ENCODE assay signal across 8 mouse cellular contexts in the genomic region with DNA sequence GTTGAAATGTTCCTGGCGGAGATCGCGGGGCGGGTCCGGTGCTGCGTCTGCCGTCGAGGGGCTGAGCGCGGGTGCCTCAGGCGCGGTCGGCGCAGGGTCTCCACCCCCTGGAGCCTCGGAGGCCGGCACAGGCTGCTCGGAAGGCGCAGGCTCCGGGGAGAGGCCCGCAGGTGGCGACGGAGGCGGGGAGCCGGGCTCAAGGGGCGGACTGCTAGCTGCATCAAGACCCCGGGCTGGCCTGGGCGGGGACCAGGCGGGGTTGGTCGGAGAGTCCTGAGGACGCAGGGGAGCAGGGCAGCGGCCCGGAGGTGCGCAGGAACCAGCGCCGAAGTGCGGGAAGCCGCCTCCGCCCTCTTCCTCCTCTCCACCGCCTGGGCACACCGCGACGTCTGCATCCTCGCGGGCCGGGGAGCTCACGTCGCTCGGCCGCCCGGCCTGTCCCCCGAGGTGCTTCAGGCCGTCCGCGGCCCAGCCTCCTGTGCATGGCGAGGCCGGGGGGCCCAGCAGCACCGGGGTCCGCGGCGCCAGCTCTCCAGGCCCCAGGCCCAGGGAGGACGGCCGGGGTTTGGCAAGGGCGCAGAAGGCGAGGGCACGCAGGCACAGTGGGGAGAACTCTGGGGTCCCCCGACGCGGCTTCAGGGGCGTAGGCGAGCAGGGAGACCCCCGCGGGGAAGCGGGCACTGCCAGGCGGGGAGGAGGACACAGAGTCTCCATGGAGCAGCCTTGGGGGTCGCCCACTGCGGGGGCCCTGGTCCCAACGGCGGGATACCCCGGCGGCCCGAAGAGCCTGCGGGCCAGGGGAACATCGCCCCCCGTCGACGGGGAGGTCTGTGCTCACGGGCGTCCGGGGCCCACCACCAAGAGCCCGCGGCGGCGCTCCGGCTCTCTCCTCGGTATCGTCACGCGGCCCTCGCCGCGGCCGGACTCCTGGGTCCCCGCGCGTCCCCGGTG. TPM values are rescaled to one million over a fixed set of nuclear protein-coding genes. Genes with fewer than 3 reads are reported as not detected.
DNase-seq lines count a peak whose midpoint lies in the region; ATAC-seq and TF ChIP-seq lines count a peak whose summit lies in the region.

No protein-coding gene starts in this region.

- intact Hi-C loops in gastrocnemius, postnatal 14 days (cut with DNase I; ENCODE audit: low total_unique reads): no loop called here

- peak overlapping the region; percentile 90 for H3K4me2 ChIP-seq in kidney, embryonic 14.5 days (replicated peaks; ENCODE audit: low read depth, low read length)
- peak overlapping the region; percentile 97 for H3K4me2 ChIP-seq in kidney, postnatal 0 days (ENCODE audit: low read length)
- H3K4me2 ChIP-seq in midbrain, embryonic 13.5 days (replicated peaks): peak overlapping the region; percentile 72

- TF ChIP-seq CTCF in kidney, postnatal 0 days (IDR thresholded peaks at IDR 0.05; ENCODE audit: low read depth): 0 out of 2 replicates have a peak, but pooled peaks have one; percentile 1

- H3K27me3 ChIP-seq in kidney, embryonic 14.5 days (ENCODE audit: control insufficient read depth, insufficient read depth, low read length): peaks cover 70% of the 10 kb centered on the region
- peaks cover 42% of the 10 kb centered on the region for H3K27me3 ChIP-seq in kidney, postnatal 0 days (ENCODE audit: insufficient read depth, low read length)
- H3K27me3 ChIP-seq in midbrain, embryonic 13.5 days: peaks cover 78% of the 10 kb centered on the region

- ATAC-seq in kidney, embryonic 14.5 days (ENCODE audit: low FRiP score, low TSS enrichment): peak; percentile 43
- peak; percentile 18; the same call in 1 of the 2 replicates for ATAC-seq in kidney, postnatal 0 days (replicated peaks; ENCODE audit: low FRiP score, low read depth)
- peak; percentile 64 for ATAC-seq in midbrain, embryonic 13.5 days
- no peak for ATAC-seq in monocyte, adult 5-6 weeks (replicated peaks; ENCODE audit: insufficient number of reproducible peaks, low FRiP score, low TSS enrichment, poor library complexity, severe bottlenecking)

- no peak for DNase-seq in kidney, adult 9 months
- peak; percentile 30 for DNase-seq in adrenal gland, adult 2 months
- DNase-seq in gastrocnemius, postnatal 14 days: peak; percentile 31
- DNase-seq in kidney, postnatal 0 days (ENCODE audit: low spot score): no peak
- DNase-seq in thymus, postnatal 36 days: peak; percentile 15 to 38

- H3K4me1 ChIP-seq in kidney, embryonic 14.5 days (ENCODE audit: control insufficient read depth, insufficient read depth, low read length): peaks cover 34% of the 10 kb centered on the region
- H3K4me1 ChIP-seq in kidney, postnatal 0 days (replicated peaks; ENCODE audit: insufficient read depth, low read length): peaks cover 20% of the 10 kb centered on the region; the same call in 1 of the 2 replicates
- peaks cover 32% of the 10 kb centered on the region for H3K4me1 ChIP-seq in midbrain, embryonic 13.5 days (replicated peaks)

- WGBS in kidney, embryonic 14.5 days: under 1% methylated on average over 88 of the region's 106 CpGs
- WGBS in kidney, postnatal 0 days: under 1% methylated on average over 77 of the region's 106 CpGs
- under 1% methylated on average over 96 of the region's 106 CpGs for WGBS in midbrain, embryonic 13.5 days

- peak overlapping the region; percentile 75 for H3K4me3 ChIP-seq in kidney, embryonic 14.5 days (ENCODE audit: low read length)
- peak overlapping the region; percentile 63 for H3K4me3 ChIP-seq in kidney, postnatal 0 days (replicated peaks; ENCODE audit: low read depth, low read length)
- H3K4me3 ChIP-seq in midbrain, embryonic 13.5 days (replicated peaks): peak overlapping the region; percentile 67

- H3K27ac ChIP-seq in kidney, embryonic 14.5 days (ENCODE audit: low read depth, low read length): no peak overlapping the region
- no peak overlapping the region for H3K27ac ChIP-seq in kidney, postnatal 0 days
- H3K27ac ChIP-seq in midbrain, embryonic 13.5 days: no peak overlapping the region

- no peaks in the 10 kb centered on the region for H3K9me3 ChIP-seq in kidney, embryonic 14.5 days (ENCODE audit: control insufficient read depth, low read length)
- H3K9me3 ChIP-seq in kidney, postnatal 0 days (replicated peaks; ENCODE audit: low read length): no peaks in the 10 kb centered on the region
- no peaks in the 10 kb centered on the region for H3K9me3 ChIP-seq in midbrain, embryonic 13.5 days

- no peaks in the 10 kb centered on the region for H3K36me3 ChIP-seq in kidney, embryonic 14.5 days (ENCODE audit: control insufficient read depth, insufficient read depth, low read length)
- H3K36me3 ChIP-seq in kidney, postnatal 0 days (ENCODE audit: insufficient read depth, low read length): no peaks in the 10 kb centered on the region
- no peaks in the 10 kb centered on the region for H3K36me3 ChIP-seq in midbrain, embryonic 13.5 days

- H3K9ac ChIP-seq in kidney, embryonic 14.5 days (ENCODE audit: low read depth, low read length): peak overlapping the region; percentile 80
- peak overlapping the region; percentile 62 for H3K9ac ChIP-seq in kidney, postnatal 0 days (ENCODE audit: low read depth, low read length)
- H3K9ac ChIP-seq in midbrain, embryonic 13.5 days (replicated peaks): peak overlapping the region; percentile 78

RNA-seq across cellular contexts. Expression of a gene that starts 0.7 kb away (rescaled TPM):
- polyA plus RNA-seq in kidney, embryonic 14.5 days (2014; fragmentation: Nextera tagmentation; extraction: Ambion mirVana): 6.3 and 6.9 TPM in 2 replicates
- total RNA-seq in adrenal gland, adult 2 months (2021): 1 to 10 TPM; 2.0 to 6.8 TPM
- polyA plus RNA-seq in adrenal gland, adult 2 months (2012; rRNA removed): 10.6 and 16.2 TPM in 2 replicates
- total RNA-seq in gastrocnemius, postnatal 14 days (2021): 1 to 10 TPM in 1 of 2 experiments, under 1 TPM in 1; 0.60 to 1.3 TPM
- polyA plus RNA-seq in kidney, postnatal 0 days (2015; fragmentation: Nextera tagmentation; extraction: Ambion mirVana): 2.9 and 4.1 TPM in 2 replicates
- 3.0 and 4.2 TPM in 2 replicates for polyA plus RNA-seq in midbrain, embryonic 13.5 days (2015; fragmentation: Nextera tagmentation; extraction: Ambion mirVana)
- total RNA-seq in monocyte, adult 5-6 weeks (2017): 0.75 to 1.8 TPM (median 0.95 TPM) in 3 replicates

RNA-seq across cellular contexts. Expression of a gene that starts 34.4 kb away (rescaled TPM):
- polyA plus RNA-seq in kidney, embryonic 14.5 days (2014; fragmentation: Nextera tagmentation; extraction: Ambion mirVana): 5.7 and 10.0 TPM in 2 replicates
- 10 to 100 TPM; 30.6 to 51.2 TPM for total RNA-seq in adrenal gland, adult 2 months (2021)
- 73.0 and 85.8 TPM in 2 replicates for polyA plus RNA-seq in adrenal gland, adult 2 months (2012; rRNA removed)
- total RNA-seq in gastrocnemius, postnatal 14 days (2021): 10 to 100 TPM; 26.2 to 27.4 TPM
- 2.3 TPM in 2 replicates for polyA plus RNA-seq in kidney, postnatal 0 days (2015; fragmentation: Nextera tagmentation; extraction: Ambion mirVana)
- polyA plus RNA-seq in midbrain, embryonic 13.5 days (2015; fragmentation: Nextera tagmentation; extraction: Ambion mirVana): 3.1 and 3.9 TPM in 2 replicates
- 34.4 to 77.7 TPM (median 40.4 TPM) in 3 replicates for total RNA-seq in monocyte, adult 5-6 weeks (2017)

RNA-seq across cellular contexts. Expression of a gene that starts 52.9 kb away (rescaled TPM):
- polyA plus RNA-seq in kidney, embryonic 14.5 days (2014; fragmentation: Nextera tagmentation; extraction: Ambion mirVana): 0.97 and 1.1 TPM in 2 replicates
- 10 to 100 TPM; 11.2 to 13.9 TPM for total RNA-seq in adrenal gland, adult 2 months (2021)
- 13.8 and 17.9 TPM in 2 replicates for polyA plus RNA-seq in adrenal gland, adult 2 months (2012; rRNA removed)
- under 1 TPM; 0.51 to 0.64 TPM for total RNA-seq in gastrocnemius, postnatal 14 days (2021)
- polyA plus RNA-seq in kidney, postnatal 0 days (2015; fragmentation: Nextera tagmentation; extraction: Ambion mirVana): 0.59 and 0.70 TPM in 2 replicates
- 7.0 and 8.5 TPM in 2 replicates for polyA plus RNA-seq in midbrain, embryonic 13.5 days (2015; fragmentation: Nextera tagmentation; extraction: Ambion mirVana)
- total RNA-seq in monocyte, adult 5-6 weeks (2017): 0.10 to 0.58 TPM (median 0.21 TPM) in 3 replicates

RNA-seq across cellular contexts. Expression of a gene that starts 56.8 kb away (rescaled TPM):
- polyA plus RNA-seq in kidney, embryonic 14.5 days (2014; fragmentation: Nextera tagmentation; extraction: Ambion mirVana): 30.5 and 34.2 TPM in 2 replicates
- total RNA-seq in adrenal gland, adult 2 months (2021): 100 to 1,000 TPM; 183 to 265 TPM
- polyA plus RNA-seq in adrenal gland, adult 2 months (2012; rRNA removed): 61.6 and 66.4 TPM in 2 replicates
- 100 to 1,000 TPM; 105 to 116 TPM for total RNA-seq in gastrocnemius, postnatal 14 days (2021)
- 69.2 and 70.9 TPM in 2 replicates for polyA plus RNA-seq in kidney, postnatal 0 days (2015; fragmentation: Nextera tagmentation; extraction: Ambion mirVana)
- 14.4 and 16.1 TPM in 2 replicates for polyA plus RNA-seq in midbrain, embryonic 13.5 days (2015; fragmentation: Nextera tagmentation; extraction: Ambion mirVana)
- 5.8 to 19.1 TPM (median 6.2 TPM) in 3 replicates for total RNA-seq in monocyte, adult 5-6 weeks (2017)

Comparison
In these comparisons a context has a peak if more than half of its experiments do, and no peak if none do; other contexts are left out.
1. DNase-seq: peak in adrenal gland, adult 2 months (single experiment), gastrocnemius, postnatal 14 days (single experiment) and thymus, postnatal 36 days (2 of 2); none in kidney, adult 9 months (single experiment) and kidney, postnatal 0 days (single experiment).
2. Peak in every context shown above with its lines, with median percentiles within 50 percentile points of each other: H3K4me2 ChIP-seq, H3K4me3 ChIP-seq and H3K9ac ChIP-seq.